Mouse (Mus musculus): ENCODE measurements around the gene Vmn2r12. TPM values are rescaled to one million over a fixed set of nuclear protein-coding genes. Genes with fewer than 3 reads are reported as not detected.
"Not testable (repeated sequence)": the region's sequence is repeated elsewhere in the genome, so short reads cannot be mapped to it uniquely, and the experiment has no call there.

Vmn2r12 gene
- not detected in 2 replicates for polyA plus RNA-seq (2012; rRNA removed)

DNA sequence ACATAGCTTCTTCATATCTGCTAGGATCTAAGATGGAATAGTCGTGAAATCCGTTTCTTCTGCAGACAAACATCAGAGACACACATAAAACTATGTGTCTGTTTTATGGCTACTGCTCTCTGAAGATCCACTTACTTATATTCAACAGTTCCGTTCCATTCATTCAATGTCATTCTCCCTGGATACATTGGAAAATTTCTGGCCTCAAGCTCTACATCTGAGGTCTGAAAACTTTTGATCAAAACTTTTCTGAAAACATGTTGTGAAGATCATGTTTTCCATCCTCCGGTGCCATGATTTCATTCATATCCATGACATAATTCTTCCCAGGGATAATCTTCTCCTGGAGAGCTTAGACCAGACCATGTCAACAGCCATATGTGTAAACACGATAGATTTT is at the start of gene Vmn2r12:
TSS of gene Vmn2r12 (minus strand) at position 101 of the 400 bp plus-strand sequence.
- DNase-seq (ENCODE audit: low spot score), result not testable (repeated sequence)

DNA sequence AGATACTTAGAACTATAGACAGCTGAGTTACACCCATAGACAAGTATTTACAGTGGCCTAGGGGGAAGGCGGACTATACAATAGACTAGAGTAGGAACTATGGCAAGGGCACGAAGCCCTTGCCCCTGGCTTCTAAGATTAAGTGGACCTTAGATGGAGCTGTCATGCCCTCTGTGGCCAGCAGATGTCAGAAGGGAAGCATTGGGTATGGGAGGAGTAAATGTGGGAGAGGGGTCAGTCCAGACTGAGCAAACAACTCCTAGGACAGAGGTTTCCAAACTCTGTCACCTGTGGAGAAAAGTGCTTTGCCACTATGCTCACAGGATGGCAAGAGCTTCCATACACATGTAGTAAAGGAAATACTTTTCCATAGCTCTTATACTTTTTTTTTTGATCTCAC is 41.8 kb upstream of the Vmn2r12 start:
- DNase-seq (ENCODE audit: low spot score), result no peak

DNA sequence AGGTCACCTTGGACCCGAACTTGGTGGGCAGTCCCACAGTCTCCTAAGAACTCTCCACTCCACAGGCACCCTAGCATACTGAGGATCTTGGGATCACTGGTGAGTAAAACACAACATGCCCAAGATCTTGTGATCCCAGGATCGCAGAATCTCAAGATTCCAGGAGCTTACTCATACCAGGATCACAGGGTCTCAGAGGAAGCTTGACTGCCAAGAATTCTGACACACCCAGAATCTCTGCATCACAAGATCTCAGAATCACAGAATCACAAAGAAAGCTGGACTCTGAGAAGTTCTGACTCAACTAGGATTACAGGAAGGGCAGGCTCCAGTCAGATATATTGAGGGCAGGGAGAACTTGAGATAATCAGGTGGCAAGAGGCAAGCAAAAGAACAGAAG is 39.0 kb upstream of the Vmn2r12 start:
- DNase-seq (ENCODE audit: low spot score), result no peak

DNA sequence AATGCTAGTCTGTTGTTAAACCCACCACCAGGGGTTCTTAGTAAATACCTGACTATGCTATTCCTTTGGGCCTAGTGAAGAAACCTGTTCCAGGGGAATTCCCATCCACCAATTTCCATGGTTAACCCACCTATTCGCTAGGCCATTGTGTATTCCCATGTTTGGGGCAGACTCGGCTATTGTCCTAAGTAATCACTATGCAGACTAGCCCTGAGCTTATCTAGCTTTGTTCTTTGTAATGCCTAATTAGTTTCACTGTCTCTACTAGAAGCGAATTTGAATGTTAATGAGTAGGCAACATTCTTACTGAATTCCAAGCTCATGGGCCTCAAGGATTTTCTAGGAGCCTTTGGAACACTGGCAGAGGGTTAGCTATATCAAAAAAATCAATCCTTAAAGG is 1.3 kb downstream of the Vmn2r12 start:
- not testable (repeated sequence) for DNase-seq (ENCODE audit: low spot score)

DNA sequence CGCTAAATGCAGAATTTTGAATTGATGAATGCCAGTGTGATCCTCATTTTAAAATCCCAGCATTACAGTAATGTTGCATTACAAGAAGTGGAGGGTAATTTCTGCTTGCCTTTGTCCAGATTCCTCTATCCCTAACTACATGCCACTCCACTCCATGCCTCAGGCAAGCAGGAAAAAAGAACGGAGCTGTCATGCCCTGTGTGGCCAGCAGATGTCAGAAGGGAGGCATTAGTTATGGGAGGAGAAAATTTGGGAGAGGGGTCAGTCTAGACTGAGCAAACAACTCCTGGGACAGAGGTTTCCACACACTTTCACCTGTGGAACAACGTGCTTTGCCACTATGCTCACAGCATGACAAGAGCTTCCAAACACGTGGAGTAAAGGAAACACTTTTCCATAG is 25.7 kb downstream of the Vmn2r12 start:
- DNase-seq (ENCODE audit: low spot score), result not testable (repeated sequence)

DNA sequence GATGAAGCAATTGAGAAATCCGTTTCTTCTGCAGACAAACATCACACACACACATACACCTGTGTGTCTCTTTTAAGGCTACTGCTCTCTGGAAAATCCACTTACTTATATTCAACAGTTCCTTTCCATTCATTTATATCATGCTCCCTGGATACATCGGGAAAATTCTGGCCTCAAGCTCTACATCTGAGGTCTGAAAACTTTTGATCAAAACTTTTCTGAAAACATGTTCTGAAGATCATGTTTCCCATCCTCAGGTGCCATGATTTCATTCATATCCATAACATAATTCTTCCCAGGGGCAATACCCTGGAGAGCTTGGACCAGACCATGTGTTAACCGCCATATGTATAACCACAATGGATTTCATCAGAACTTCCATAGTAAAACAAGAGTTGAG is 38.3 kb downstream of the Vmn2r12 start, which contains the start of gene Vmn2r11:
TSS of gene Vmn2r11 (minus strand) at position 101 of the 400 bp plus-strand sequence.
- not testable (repeated sequence) for DNase-seq (ENCODE audit: low spot score)

DNA sequence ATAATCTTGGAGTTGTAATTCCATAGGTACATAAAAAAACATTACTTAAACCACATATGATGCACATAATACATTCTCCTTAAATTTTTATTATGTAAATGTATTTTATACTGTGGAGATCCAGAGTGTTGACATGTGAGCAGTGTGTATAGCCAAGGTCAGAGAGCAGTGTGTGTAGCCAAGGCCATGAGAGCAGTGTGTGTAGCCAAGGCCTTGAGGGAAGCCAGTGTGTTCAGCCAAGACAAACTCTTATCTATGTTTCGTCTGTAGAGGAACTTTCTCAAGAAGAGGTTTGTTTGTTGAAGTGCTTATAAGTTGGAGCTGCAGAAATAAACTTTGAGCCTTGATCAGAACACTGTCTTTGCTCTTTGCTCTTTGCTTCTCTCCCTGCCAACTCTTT is 42.5 kb downstream of the Vmn2r12 start:
- DNase-seq (ENCODE audit: low spot score), result no peak

Other genes starting within 250 kb of the Vmn2r12 start
- not detected in 2 replicates for gene Vmn2r9, start 245.3 kb downstream of the Vmn2r12 start, polyA plus RNA-seq (2012; rRNA removed)
- gene Vmn2r10, start 91.4 kb downstream of the Vmn2r12 start, polyA plus RNA-seq (2012; rRNA removed), result not detected in 2 replicates
- gene Vmn2r11, start 38.4 kb downstream of the Vmn2r12 start, polyA plus RNA-seq (2012; rRNA removed), result not detected in 2 replicates
- not detected in 2 replicates for gene Vmn2r13, start 94.2 kb upstream of the Vmn2r12 start, polyA plus RNA-seq (2012; rRNA removed)
- gene Vmn2r14, start 126.8 kb upstream of the Vmn2r12 start, polyA plus RNA-seq (2012; rRNA removed), result not detected in 2 replicates
- not detected in 2 replicates for gene Vmn2r15, start 199.7 kb upstream of the Vmn2r12 start, polyA plus RNA-seq (2012; rRNA removed)
- not detected in 2 replicates for gene Vmn2r16, start 232.2 kb upstream of the Vmn2r12 start, polyA plus RNA-seq (2012; rRNA removed)

All from urinary bladder, adult 2 months (tissue).